Mouse (Mus musculus) frontal cortex, postnatal 14 days (tissue): ENCODE data around the gene Ahcyl1.
A peak's percentile ranks its signal among the peaks of the same experiment; 100 is the strongest.
"Not testable (repeated sequence)": the region's sequence is repeated elsewhere in the genome, so short reads cannot be mapped to it uniquely, and the experiment has no call there.

Experiments used
- DNase-seq, 2 experiments: peaks; one replicate each; pipeline ENCODE4 v3.0.0; 2022; ENCODE audit warnings: low spot score in 2 of 2

Ahcyl1 gene

GRCm38 (mm10) chr3:107695948-107696881, at the start of gene Ahcyl1:
Ahcyl1 (minus strand) TSS chr3:107696560.
- DNase-seq, result peak; percentile 99

GRCm38 (mm10) chr3:107746026-107746425, 49.7 kb upstream of the Ahcyl1 start:
- DNase-seq, result no peak

GRCm38 (mm10) chr3:107743650-107744049, 47.3 kb upstream of the Ahcyl1 start:
- no peak for DNase-seq

- no peak for DNase-seq
These were observed 46.7 kb upstream of the Ahcyl1 start for GRCm38 (mm10) chr3:107743107-107743506.

GRCm38 (mm10) chr3:107742071-107742710, 45.8 kb upstream of the Ahcyl1 start:
- no peak for DNase-seq

GRCm38 (mm10) chr3:107741387-107741786, 45.0 kb upstream of the Ahcyl1 start:
- DNase-seq, result no peak

- DNase-seq, result no peak
These were observed 44.3 kb upstream of the Ahcyl1 start for GRCm38 (mm10) chr3:107740578-107741207.

- no peak for DNase-seq
These were observed 43.6 kb upstream of the Ahcyl1 start for GRCm38 (mm10) chr3:107739966-107740365.

- no peak for DNase-seq
These were observed 43.1 kb upstream of the Ahcyl1 start for GRCm38 (mm10) chr3:107739456-107739855.

GRCm38 (mm10) chr3:107738620-107739019, 42.3 kb upstream of the Ahcyl1 start:
- DNase-seq, result no peak

- no peak for DNase-seq
These were observed 41.3 kb upstream of the Ahcyl1 start for GRCm38 (mm10) chr3:107737609-107738190.

- not testable (repeated sequence) for DNase-seq
These were observed 39.3 kb upstream of the Ahcyl1 start for GRCm38 (mm10) chr3:107735620-107736019.

- DNase-seq, result no peak
These were observed 37.0 kb upstream of the Ahcyl1 start for GRCm38 (mm10) chr3:107733329-107733728.

GRCm38 (mm10) chr3:107730236-107730635, 33.9 kb upstream of the Ahcyl1 start:
- DNase-seq, result no peak

- no peak for DNase-seq
These were observed 32.1 kb upstream of the Ahcyl1 start for GRCm38 (mm10) chr3:107728509-107728908.

- DNase-seq, result no peak
These were observed 19.6 kb upstream of the Ahcyl1 start for GRCm38 (mm10) chr3:107715971-107716370.

- DNase-seq, result no peak
These were observed 18.0 kb upstream of the Ahcyl1 start for GRCm38 (mm10) chr3:107714276-107714933.

GRCm38 (mm10) chr3:107712081-107712480, 15.7 kb upstream of the Ahcyl1 start:
- DNase-seq, result no peak

- no peak for DNase-seq
These were observed 12.8 kb upstream of the Ahcyl1 start for GRCm38 (mm10) chr3:107709156-107709555.

- no peak for DNase-seq
These were observed 10.9 kb upstream of the Ahcyl1 start for GRCm38 (mm10) chr3:107707239-107707638.

GRCm38 (mm10) chr3:107706164-107706563, 9.8 kb upstream of the Ahcyl1 start:
- no peak for DNase-seq

GRCm38 (mm10) chr3:107704371-107704705, 8.0 kb upstream of the Ahcyl1 start:
- no peak for DNase-seq
